Mouse (Mus musculus) testis, postnatal 10 days (tissue): ENCODE data around the gene Entpd1.

Source experiments
- DNase-seq: peaks from one replicate; pipeline ENCODE4 v3.0.0; 2021; ENCODE audit warnings: low spot score

The Entpd1 gene

DNA sequence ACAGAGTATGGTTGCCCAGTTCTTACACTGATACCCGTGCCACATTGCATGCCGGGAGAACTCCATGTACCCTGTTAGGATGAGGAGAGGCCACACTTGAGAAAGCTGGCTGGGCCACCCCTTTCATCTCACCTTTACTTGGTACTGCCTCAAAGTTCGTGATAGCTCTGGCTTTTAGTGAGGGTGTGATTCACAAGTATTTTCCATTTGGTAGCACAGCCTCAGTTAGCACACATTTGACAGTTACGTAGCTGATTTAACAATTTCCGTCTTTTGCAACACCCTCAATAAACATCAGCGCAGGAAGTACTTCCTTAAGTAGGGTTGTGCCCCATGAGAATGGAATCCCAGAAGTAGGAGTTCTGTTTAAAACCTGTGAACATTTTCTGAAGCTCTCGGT is 53.6 kb downstream of the Entpd1 start:
- DNase-seq = no peak

DNA sequence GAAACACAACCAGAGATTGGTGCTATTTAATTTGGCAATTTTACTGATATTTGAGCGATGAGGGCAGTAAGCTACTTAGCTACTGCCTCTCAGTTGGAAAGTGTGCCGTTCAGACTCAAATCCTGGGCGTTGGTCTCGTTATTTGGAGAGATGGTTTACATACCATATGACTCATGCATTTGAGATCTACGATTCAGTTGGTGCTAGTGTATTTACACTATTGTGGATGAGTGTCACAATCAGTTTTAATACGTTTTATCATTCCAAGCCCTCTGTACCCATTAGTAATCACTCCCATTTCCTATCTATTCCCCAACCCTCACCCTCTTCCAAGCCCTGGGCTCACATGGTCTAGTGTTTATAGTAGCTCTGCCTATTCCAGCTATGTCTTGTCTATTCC is 54.9 kb downstream of the Entpd1 start:
- no peak for DNase-seq

DNA sequence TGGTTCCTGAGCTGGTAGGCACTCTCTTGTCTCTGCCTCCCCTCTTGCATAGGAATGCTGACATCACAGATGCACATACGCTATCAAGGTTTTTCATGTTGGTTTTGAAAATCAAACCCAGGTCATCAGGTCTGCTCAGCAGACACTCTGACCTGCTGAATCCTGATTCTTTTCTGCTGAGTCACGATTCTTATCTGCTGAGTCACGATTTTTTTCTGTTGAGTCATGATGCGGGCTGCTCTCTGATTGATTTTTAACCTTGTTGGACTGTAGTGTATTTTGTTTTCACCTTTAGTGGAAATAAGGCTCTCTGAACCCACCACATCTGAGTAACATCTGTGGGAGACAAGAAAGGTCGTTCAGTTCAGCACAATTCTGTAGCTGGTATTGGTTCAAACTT is 63.2 kb downstream of the Entpd1 start:
- no peak for DNase-seq

DNA sequence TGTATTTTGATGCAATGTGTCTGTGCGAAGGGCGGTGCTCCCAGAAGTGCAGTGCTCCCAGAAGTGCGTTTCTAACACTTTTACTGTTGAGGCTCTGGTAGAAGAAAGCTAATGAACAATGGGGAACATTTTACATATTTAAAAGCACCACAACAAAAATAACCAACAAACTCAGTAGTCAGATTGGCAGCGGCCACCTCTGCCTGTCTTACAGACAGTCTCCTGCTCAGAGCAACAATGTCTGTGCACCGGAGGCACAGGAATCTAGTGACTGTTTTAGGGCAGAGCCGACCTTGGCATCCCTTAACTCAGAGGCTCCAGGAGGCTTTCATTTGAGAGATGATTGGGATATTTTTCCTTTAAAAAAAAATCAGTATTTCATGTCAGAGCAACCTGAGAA is 65.9 kb downstream of the Entpd1 start:
- no peak for DNase-seq

DNA sequence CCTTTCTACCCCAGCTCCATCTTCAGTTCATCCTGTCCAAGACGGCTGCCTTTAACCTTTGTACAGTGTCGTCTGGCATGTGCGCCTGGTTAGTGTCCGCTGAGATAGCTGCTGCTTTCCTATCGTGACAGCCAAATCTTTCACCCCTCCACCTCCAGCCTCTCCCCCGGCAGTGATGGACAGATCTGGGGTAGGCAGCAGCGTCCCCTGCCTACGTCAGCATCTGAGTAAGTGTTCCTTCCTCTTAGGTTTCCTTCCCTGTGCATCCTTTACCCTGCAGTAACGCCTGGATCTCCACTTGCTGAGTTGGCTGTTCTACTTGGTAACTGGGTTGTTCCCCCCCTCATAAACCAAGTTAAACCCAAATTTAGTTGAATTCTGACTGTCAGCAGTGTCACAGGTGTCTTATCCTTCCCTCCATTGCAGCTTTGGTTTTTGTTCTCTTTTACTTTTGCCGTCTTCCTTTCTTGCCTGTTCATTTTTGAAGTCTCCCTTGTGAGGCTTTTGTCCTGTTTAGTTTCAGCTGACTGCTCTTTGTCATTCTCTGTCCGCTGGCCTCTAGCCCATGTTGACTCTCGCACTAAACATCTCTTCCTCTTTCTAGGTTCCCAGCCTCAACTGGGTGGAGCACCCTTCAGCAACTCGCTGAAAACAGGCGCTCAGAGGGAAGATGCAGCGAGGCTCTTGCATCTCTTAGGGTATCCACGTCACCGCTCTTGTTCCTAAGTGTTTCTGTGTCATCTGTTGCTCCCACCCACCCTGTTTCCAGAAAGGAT is 66.6 kb downstream of the Entpd1 start:
- no peak for DNase-seq

DNA sequence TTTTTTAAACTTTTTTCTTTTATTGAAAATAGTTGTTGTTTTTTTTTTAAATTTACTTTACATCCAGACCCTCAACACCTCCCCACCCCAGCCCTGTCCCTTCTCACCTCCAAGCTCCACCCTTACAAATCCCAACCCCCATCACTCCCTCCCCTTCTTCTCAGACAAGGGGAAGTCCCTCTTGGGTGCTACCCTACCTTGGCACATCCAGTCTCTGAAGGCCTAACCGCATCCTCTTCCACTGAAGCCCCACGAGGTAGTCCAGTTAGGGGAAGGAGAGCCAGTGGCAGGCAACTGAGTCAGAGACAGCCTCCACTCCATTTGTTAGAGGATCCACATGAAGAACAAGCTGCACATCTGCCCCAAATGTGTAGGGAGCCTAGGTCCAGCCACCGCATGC is 67.5 kb downstream of the Entpd1 start:
- no peak for DNase-seq

DNA sequence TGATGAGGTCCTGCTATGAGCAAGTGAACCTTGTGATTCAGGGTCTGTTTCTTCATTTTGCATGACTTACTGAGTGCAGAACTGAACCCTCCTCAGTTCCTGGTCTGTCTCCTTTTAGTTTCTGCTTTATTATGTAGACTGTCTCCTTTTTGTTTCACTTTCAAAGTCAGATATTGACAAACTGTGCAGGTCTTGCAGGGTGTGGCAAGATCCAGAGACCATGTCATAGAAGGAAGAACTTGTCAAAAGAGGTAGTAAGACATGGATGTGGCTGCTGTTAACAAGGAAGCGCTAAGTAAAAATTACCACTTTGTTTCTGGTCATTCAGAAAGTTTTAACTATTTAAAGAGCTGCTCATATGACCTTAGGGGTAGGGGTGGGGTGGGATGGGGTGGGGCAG is 72.0 kb downstream of the Entpd1 start:
- DNase-seq = no peak

DNA sequence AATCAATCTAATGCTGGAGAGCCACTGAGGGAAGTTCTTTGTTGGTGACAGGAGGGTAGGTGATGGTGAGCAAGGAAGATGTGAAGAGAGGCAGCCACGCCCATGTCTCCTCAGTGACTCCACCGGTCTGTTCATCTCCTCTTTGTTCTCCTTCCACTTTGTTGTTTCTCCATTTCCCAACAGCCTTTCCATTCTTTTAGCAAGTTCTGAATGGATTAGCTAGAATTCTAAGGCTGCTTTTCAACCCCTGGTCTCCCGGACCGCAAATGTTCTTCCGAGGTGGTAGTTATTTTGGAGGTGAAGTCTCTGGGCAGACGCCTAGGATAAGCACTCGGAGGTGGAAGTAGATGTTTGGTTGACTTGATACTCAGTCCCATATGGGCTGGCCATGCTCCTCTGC is 72.4 kb downstream of the Entpd1 start:
- DNase-seq = no peak

DNA sequence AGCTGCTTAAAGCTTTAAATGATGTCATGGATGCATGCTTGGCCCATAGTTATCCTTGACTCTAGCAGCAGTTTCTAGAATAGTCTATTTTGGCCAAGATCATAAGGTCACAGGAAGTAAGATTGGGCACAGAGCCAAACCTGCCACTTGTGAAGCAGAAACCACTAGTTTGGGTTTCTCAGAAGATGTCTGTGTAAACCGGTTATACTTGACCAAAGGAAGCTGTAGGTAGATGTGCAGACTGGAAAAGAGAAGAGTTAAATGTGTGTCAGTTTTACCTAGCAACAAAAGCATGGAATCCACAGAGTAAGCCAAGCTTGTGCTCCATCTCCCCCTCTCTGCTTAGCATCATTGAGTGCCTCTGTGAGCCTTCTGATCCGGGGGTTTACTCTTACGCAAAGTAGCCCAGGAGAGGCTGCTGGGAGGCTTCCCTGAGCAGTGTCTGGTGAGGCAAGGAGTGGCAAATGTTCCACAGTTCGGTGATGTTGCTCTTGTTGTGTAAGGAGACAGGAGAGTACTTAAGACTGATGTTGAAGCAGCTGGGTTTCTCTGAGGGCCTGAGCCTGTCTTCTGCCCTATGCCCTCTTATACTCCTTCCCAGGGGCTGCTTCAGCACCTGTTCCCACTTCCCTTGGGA is 75.2 kb downstream of the Entpd1 start:
- DNase-seq = no peak

DNA sequence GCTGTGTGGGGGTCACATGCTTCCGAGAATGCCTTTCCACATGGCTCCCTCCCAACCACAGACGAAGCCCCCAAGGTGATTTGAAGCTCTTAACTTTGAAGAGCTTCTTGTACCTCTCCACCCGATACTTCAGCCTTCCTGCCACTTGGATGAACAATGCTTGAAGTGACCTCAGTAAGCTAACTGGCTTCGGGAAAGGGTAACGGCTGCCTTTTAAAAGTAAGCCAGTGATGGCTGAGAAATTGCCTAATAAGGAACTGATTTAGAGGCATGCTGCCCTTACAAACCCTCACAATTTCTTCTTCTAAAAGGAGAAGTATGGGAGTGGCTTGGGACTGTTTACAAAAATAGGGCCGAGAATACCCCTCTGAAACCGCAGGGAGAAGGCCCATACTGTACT is 81.0 kb downstream of the Entpd1 start:
- DNase-seq = no peak

DNA sequence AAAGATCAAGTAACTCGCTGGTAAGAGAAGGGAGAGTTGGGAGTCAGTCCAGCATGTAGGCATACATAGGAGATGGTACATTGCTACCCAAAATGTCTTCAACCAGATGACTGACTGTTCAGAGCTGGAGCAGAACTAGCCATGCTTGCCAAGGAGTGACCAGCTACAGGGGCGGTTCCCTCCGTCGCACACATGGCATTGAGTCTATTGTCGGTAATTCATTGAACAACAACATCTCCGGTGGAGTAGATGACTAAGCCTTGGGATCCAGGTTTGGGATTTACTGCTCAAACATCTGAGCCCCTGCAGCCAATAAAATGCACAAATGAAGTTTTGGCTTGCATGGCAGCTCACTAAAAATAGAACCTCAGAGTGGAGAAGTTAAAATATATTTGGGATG is 84.0 kb downstream of the Entpd1 start:
- DNase-seq = no peak

DNA sequence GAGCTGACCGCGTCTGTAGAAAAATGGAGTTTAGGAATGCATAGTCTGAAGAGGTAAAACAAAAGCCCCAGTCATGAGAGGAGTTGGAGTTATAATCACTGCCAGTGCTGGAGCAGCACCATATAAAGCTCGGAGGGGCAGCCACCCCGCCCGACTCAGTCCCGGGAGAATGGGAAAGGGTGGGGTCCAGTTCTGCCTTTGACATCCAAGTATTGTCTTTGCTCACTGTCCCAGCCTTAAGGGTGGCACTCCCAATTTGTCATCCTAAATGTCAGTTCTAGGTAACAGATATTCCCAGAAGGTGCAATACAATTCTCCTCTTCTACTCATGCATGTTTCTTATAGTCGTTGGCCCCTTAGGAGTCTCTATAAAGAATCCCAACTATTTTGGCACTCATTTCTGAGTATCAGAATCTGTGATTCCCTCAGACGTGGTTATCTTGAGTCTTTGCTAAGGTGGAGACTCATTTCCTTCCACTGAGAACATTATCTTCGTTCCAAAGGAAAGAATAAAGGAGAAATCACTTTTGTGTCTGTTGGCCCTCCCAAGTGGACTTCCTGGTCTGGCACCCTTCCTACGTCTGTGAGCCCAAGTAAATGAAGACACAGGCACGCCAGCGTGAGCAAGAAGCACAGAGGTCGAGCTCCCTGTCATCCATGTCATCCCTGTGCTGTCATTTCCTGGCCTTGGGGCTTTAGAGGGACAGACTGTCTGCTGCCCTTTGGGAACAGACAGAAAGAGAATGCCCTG is 86.1 kb downstream of the Entpd1 start:
- DNase-seq = no peak

DNA sequence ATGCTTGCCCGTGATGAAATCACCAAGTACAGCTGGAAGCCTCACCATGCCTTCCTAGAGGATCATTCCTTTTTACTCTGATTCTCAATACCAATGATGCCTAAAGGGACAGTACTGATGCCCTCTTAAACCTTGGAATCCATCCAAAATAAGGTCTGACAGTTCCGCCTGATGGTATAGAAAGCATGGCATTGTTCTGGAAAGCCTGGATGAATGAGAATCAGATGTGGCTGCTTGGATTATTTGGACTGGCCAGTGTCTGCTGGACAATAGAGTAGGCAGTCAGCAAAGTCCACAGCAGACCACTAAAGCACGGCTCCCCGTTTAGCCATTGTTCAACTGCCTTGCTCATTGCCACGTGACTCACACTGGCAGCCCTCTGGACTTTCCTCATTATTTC is 87.7 kb downstream of the Entpd1 start:
- DNase-seq = no peak

DNA sequence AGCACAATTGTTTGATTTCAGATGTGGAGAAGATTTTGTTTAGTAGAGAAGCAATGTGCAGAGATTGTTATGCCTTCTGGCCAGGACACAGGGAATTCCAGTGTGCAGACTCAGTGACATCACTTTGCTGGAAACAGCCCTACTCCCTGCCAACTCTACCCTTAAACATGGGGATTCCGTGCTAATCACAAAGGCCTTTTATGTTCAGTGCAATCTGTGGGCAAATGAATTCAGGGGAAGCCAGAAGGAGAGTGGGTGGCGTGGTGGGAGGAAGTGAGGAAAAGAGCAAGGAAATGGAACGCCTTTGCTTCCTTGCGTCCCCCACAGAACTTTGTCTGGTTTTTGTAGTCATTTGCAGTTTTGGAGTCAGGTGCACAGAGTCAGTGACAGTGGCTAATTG is 90.2 kb downstream of the Entpd1 start:
- no peak for DNase-seq

DNA sequence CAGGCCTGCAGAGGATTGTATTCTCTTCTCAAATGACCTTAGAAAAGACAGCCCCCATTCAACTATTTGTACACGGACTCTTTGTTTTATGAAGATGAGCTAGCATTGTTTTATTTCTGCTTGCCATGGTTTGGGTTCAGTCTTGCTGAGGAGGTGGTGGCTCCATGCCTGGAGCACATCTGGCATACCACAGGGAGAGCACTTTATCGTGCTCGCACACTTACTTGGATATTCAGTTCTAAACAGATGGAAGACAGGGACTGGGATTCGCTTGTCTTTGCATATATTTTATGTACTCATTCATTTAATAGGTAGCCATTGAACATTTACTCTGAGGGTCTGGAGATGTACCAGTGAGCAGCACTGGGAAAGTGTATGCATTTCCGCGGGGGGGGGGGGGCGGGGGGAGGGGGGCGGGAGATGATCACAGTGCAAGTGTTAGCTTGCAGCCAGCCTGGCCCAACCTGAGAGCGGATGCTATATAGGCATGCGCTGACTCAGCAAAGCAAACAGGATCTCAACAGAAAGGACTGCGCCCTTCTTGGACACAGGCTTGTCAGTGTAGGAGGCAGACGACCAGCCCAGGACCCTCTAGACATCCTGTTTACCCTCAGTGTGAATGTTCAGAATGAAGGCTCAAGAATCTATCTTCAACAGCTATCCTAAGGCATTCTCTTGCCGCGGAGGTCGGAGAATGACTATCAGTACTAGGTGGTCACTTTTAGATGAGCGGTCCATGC is 100.9 kb downstream of the Entpd1 start:
- no peak for DNase-seq

DNA sequence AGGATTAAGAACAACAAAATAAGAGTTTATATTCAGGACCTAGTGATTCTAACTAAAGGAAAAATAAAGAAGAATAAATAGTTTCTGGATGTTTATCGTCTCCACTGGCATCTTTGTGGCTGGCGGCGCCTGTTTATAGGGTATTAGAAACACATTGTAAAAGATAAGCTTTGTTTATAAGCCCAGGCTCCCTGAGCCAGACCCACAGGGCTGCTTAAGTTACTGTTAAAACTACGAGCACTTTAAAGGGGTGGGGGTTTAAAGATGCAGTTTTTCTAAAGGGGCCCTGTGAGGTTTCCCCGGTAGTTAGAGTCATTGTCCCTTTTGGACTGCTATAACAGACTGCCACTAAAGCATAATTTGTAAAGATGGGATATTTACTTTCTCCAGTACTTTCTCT is 102.5 kb downstream of the Entpd1 start:
- no peak for DNase-seq

DNA sequence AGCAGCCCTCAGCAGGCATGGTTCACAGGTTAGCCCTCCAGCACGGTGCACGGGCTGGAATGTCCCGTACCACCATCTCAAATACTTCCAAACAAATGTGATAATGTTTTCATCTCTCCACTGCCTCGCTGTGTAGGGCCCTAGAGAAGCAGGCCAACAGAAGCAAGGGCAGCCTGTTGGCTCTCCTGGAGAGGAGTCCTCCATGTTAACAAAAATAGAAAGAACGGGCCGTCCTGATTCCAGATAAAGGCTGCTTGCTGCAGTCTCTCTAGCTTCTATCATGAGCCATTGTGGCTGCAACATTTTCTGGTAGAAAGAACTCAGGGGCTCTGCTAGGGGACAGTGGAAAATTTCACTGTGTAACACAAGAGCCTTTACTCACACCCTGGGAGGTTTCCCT is 104.8 kb downstream of the Entpd1 start:
- DNase-seq = no peak

DNA sequence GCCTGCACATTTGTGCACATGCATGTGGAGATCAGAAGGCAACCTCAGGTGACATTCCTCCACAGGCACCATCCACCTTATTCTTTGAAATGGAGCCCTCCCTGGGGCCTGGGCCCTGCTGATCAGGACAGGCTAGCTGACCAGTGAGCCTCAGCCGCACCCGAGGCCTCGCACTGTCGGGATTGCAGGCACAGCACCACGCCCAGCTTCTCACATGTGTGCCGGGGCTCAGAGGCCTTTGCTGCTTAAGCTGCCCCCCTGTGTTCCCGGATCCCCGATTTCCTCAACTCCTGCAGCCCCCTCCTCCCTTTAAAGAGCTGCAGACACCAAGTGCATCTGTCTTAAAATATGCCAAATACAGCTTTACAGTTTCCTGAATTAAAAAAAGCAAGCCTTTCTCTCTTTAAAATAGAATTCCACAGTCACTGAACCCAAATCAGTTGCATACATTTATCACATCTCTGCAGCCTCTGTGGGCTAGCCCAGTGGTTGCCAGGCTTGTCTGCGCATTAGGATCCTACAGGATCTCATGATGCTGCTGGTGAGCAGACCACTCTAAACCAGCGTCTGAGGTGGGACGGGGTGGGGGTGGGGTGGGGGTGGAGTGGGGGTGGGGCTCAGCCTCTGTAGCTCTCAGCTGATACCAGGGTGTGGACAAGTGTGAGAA is 107.4 kb downstream of the Entpd1 start:
- no peak for DNase-seq

DNA sequence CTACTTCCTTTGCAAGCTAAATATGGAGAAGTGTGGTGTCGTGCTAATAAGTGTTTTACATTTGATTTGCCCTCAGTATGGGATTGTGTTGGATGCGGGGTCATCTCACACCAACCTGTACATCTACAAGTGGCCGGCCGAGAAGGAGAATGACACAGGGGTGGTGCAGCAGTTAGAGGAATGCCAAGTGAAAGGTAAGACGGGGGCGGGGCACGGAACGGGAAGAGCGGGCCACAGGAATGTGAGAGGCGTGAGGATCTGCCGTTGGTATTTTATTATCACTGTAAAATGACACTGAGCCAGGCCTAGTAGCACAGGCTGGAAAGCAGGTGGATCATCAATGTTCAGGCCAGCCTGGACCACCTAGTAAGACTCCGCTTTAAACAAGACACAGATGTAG is 108.2 kb downstream of the Entpd1 start:
- DNase-seq = no peak

DNA sequence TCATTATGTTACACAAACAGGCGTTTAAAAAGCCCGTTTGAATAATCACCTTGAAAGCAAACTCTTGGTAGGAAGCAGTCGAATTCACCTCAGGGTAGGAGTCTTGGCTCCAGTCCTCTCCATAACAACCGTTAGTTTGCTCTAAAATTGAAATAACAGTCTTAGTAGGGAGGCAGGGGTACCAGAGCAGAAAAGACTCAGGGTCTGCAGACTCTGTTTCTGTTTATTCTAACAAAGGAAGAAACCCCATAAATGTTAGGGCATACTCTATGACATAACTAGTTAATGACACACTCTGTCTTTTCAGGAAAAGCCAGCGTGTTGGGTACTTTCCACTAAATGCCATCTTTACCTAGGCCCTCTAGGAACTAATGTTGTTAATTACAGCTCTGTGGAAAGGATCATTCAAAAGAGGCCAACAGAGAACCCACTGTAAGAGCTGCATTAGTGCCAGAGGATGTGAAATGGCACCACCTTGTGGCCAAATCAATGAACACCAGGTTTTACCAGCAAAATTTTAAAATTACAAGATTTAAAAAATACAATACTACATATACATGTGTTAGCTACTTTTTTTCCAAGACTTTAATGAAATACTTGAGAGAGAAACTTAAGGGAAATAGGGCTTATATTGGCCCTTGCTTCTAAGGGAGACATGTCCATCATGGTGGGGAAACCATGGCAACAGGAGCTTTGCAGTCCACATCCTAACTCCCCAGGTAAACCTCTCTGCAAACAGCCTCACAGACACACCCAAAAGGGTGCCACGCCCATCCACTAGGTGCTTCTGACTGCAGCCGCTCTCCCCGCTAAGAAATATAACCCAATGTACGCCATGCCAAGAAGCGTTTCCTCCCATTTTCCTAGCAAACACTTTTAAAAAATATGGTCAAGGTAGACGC is 110.2 kb downstream of the Entpd1 start:
- peak; percentile 77 for DNase-seq

DNA sequence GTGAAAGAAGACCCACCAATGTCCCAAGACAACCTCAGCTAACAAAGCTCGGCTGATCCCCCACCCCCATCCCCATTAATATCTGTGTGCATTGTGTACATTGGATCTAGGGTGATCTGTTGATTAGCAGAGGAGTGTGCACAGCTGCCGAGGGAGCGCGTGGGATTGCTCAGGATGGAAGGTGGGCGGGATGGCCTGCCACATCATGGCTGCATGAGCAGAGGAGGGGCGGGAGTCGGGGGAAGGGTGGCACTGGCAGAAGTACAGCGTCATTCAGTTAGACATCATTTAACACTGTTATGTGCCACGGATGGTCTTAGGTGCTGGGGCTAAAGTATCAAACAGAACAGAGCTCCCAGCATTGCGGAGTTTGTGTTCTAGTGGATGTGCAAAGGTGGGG is 111.3 kb downstream of the Entpd1 start:
- no peak for DNase-seq
